Mouse (Mus musculus): ENCODE measurements around the gene Ugt1a5.

Gene Ugt1a5

DNA sequence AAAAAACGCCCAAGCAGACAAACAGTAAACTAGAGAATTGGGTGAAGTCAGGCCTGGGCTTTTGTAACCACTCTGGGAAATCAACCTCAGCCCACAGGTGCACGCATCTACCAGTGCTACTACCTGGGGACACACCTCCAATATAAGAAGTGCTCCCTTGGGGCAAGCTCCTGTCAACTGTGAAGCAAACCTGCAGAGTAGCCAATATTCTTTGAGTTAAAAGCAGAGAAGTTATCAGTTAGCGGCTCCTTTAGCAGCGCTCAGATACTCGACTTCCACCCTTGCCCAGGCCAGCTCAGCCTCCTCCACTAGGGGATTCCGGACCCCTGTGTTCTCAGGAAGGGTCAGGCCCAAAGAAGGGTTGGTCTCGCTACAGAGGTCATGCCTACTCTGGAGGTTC is 95.9 kb downstream of the Ugt1a5 start:
- no peak for DNase-seq (ENCODE audit: low spot score in 2 of 2)

DNA sequence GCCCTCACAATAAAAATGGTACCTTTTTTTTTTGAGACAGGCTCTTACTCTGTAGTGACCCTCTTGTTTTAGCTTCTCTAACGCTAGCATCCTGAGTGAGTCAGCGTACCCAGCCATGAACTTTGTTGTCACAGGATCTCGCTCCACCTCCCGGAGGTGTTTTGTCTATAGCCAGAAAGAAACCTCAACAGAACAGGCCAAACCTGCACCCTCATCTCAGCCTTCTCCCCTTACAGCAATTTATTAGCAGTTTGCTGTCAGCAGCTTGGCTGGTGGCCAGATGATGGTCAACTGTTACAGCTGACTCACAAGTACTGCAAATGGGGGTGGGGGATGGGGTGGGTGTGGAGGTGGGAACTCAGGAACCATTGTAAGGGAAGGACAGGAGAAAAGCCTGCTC is 96.4 kb downstream of the Ugt1a5 start:
- no peak for DNase-seq (ENCODE audit: low spot score in 2 of 2)

DNA sequence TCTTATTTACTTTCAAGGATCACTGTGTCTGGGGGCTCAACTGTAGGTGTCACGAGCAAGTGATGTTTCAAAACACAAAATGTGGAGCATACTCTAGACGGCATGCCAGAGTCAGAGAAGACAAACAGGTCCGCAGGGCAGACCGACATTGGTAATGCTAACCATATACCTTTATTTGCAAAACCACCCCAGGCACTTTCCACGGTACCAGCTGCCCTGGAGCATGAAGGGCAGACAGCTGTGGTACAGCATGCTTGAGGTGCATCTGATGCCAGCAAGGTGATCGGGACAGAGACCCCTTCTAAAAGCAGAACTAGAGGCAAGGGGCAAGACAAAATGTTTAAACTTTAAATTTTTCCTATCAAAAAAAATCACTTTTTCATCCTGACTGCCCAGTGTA is 97.1 kb downstream of the Ugt1a5 start:
- no peak for DNase-seq (ENCODE audit: low spot score in 2 of 2)

DNA sequence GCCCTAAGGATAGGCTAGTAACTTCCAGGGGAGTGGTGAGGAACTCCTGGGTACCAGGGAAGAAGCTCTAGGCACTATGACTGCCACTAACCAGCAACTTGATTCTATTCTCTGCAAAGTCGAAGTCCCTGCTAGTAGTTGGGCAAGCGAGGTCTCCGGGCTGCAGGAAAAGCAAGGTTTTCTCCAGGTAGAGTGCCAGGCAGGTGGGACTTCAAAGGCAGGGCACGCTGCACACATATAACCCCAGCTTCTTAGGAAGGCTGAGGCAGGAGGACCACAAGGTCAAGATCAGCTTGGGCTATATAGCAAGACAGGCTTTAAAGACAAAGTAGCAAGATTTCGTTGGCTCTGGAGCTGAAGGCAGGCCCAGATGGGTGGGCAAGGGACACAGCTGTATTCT is 98.0 kb downstream of the Ugt1a5 start:
- no peak for DNase-seq (ENCODE audit: low spot score in 2 of 2)

DNA sequence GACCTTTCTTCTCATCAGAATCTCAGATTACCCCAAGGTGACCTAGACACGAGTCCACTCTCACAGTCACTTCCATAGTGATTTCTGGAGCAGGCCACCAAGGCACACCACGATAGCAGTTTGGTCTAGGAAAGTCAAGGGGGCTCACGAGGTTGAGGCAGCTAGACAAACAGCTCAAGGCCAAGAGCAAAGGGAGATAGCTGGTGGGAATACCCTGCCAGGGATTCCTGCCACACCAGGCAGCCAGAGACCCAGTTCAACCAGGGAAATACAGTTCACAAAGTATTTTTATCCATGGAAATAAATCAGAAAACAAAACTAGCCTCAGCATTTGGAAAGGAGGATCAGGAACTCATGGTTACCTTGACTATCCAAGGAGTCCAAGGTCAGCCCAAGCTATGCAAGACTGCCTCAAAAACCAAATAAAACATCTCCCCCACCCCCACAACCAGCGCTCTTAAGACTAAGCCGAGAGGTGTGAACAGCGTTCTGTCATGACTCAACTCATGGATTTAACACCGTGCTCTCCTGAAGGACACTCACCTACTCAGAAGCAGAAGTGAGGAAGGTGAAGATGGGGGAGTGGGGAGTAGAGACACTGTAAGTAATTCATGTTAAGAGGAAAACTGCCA is 98.5 kb downstream of the Ugt1a5 start:
- DNase-seq (ENCODE audit: low spot score in 2 of 2) = no peak

DNA sequence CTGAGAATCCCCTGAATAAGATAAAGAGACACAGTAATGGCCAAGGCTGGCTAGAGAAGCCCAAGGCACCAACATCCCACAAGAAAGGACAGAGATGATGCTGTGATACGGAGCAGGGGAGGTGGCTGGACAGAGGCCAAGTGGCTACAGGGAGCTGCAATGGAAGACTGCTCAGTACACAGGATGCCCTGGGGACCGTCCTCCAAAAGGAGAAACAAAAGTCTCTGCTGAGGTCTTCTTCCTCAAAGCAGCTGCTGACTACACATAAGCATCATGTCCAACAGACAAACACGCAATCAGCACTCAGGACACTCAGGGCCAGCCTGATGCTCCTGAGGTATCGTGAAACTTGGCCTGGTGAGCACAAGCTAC is 99.0 kb downstream of the Ugt1a5 start:
- DNase-seq (ENCODE audit: low spot score in 2 of 2) = no peak

DNA sequence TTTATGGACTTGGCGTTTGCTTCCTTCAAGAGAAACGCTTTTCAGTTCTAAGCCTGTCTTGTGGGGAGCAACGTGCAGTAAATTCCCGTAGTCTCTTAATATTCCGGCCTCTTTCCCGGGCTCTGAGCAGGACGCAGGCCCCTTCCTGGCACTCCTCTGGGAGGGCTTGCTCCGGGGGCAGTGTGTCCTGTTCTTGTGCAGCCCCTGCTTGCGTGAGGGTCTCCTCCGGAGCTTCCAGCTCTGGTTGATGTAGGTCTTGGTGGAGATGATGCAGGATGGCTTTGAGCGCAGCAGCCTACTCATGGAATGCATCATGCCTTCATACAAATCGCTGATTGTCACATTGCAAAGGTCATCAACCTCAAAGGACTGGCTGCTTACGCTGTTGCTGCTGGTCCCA is 100.3 kb downstream of the Ugt1a5 start:
- DNase-seq (ENCODE audit: low spot score in 2 of 2) = no peak

DNA sequence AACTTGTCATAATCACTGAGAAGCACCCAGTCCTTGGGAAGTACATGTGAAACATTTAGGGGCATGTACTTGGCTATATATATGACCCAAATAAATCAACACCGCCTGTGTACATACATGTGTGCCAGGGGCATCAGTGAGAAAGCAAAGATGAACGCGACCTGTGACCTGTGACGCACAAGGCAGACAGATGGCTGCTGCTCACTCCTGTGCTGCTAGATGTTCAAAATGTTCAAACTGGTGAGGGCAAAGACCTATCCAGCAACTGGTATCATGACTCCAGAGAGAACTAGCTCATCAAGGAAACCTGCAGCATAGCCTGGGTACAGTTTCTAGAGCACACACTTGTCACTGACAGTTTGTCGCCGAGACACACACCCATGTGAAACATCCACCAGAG is 101.7 kb downstream of the Ugt1a5 start:
- no peak for DNase-seq (ENCODE audit: low spot score in 2 of 2)

DNA sequence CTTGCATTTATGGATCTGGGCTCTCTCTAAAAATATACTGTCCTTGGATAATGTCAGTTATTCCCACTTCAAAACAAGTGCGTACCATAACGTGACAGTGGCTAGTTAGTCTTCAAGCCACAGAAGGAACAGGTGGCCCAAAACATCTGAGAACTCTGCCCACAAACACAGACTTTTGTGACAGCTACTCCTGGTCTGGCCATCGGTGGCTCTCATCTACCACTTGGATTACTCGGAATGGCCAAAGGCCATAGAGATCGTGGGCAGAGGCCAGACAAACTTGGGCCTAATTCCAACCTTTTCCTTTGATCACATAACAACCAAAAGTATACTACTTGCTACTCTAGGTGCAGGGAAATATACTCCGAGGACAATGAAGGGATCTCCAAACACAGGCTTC is 102.3 kb downstream of the Ugt1a5 start:
- DNase-seq (ENCODE audit: low spot score in 2 of 2) = no peak
